Mouse (Mus musculus) telencephalon, adult 2 months (tissue): ENCODE data around the gene Kctd5.
"Not testable (repeated sequence)": the region's sequence is repeated elsewhere in the genome, so short reads cannot be mapped to it uniquely, and the experiment has no call there.

Experiments
- DNase-seq: peaks from one replicate; pipeline ENCODE4 v3.0.0-alpha.2; 2011; ENCODE audit warnings: low read depth, low spot score

Kctd5 gene

GRCm38 (mm10) chr17:24072919-24073696 is at the start of gene Kctd5:
TSS of gene Kctd5 (minus strand) at chr17:24073485.
- DNase-seq: peak; percentile 96

DNA sequence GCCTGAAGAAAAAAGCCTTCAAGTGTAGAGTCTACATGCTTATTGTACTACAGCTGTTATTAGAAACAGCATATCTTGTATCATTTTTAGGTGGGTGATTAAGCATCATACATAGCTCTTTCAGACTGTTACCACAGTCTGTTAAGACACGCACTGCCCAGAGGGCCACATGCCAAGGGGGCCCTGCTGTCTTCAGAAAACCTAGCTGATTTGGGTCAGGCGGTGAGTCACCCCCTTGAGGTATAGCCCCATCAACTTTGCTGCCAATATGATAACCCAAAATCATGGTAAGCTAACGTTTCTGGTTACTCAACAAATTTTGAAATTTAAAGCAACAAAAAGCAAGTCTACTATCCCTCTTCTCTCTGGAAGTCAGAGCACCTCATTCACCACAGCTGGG is 46.2 kb upstream of the Kctd5 start:
- no peak for DNase-seq

GRCm38 (mm10) chr17:24113031-24113430 is 39.7 kb upstream of the Kctd5 start:
- no peak for DNase-seq

- DNase-seq: no peak
Observed at GRCm38 (mm10) chr17:24111256-24111655, 38.0 kb upstream of the Kctd5 start.

DNA sequence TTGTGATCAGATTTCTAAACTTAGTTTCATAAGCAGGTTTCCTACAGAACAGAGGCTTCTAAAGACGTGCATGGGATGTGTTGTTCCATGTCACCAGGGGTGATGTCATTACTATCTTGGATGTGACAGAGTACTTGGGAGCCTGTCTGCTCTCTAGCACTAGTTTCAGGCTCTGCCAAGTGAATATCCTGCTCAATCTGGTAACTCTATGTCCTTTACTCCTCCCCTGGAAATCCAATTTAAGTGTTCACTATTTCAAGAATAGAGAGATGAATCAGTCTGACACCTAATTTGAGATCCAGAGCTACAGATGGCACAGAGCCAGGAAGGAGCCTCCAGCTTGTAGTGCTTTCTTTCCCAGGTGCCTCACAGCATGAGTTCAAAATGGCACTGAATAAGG is 35.6 kb upstream of the Kctd5 start:
- DNase-seq: peak; percentile 61

GRCm38 (mm10) chr17:24105111-24105510 is 31.8 kb upstream of the Kctd5 start:
- DNase-seq: no peak

- DNase-seq: no peak
Observed at GRCm38 (mm10) chr17:24098354-24098753, 25.1 kb upstream of the Kctd5 start.

DNA sequence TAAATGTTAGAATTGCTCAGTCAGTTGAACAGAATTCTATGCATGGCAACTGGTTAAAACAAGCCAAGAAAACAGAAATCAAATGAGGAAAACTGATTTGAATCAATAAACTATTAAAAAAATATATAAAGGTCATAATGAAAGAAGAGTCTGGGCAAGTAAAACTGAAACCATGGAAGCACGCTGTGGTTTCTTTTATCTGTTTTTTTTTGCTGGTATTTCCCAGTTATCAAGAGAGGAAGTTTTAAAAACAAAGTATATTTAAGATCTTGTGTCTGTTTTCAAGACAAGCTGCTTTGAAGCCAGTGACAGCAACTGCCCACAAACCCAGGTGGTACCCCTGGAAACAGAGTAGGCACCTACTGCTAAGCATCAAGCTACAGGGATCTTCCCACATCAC is 17.3 kb upstream of the Kctd5 start:
- no peak for DNase-seq

DNA sequence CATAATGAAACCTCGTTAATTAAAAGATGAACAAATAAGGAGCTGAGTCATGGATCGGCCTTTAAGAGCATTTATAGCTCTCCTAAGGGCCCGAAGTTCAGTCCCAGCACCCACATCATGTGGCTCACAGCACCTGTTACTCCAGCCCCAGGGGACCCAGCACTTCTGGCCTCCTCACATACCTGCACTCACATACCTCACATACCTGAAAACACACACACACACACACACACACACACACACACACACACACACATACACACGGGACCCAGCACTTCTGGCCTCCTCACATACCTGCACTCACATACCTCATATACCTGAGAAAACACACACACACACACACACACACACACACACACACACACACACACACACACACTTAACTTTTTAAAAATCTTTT is 13.1 kb upstream of the Kctd5 start:
- DNase-seq: not testable (repeated sequence)

GRCm38 (mm10) chr17:24084593-24084992 is 11.3 kb upstream of the Kctd5 start:
- DNase-seq: no peak

GRCm38 (mm10) chr17:24077101-24077500 is 3.8 kb upstream of the Kctd5 start:
- DNase-seq: no peak

DNA sequence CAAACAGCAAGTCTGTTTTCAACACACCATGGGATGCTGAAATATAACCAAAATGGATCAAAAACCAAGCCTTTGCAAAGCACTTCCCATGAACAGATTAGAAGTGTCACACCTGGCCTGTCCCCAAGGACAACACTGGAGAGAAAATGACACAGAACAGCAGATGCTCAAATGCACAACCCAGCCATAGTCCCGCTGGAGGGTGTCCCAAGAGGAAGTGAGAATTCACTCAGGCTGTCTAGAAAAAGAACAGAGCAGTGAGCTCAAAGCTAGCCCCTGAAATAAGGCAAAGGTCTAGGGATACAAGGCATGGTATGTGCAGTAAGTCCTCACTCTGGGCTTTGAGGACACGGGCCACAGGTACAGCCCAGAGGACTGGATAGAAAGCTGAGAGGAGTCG is 3.8 kb downstream of the Kctd5 start:
- DNase-seq: no peak

- no peak for DNase-seq
Observed at GRCm38 (mm10) chr17:24068271-24068670, 5.0 kb downstream of the Kctd5 start.

GRCm38 (mm10) chr17:24062459-24063155 is 10.7 kb downstream of the Kctd5 start:
- no peak for DNase-seq

GRCm38 (mm10) chr17:24057730-24058245 is 15.5 kb downstream of the Kctd5 start:
- no peak for DNase-seq

- DNase-seq: no peak
Observed at GRCm38 (mm10) chr17:24056636-24057625, 16.4 kb downstream of the Kctd5 start.

- DNase-seq: peak; percentile 63
Observed at GRCm38 (mm10) chr17:24049008-24049407, 24.3 kb downstream of the Kctd5 start.

DNA sequence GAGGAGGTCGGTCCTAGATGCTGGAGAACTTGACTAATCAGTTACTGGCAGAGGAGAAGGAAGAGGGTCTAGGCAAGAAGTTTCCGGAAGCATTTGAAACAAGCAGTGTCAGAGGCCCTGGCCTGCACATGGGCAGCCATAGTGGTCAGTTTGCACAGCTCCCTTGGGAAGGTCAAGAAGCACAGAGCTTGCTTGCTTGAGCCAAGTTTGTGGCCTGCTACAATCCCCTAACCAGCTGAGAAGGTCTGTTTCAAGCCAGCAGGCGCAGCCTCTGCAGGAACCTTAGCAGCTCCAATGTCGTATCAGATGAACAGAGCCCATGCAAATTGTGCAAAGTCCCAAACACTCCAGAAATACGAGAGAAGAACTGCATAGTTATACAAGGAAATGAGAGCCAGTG is 25.2 kb downstream of the Kctd5 start:
- no peak for DNase-seq

GRCm38 (mm10) chr17:24046026-24046425 is 27.3 kb downstream of the Kctd5 start:
- DNase-seq: no peak

DNA sequence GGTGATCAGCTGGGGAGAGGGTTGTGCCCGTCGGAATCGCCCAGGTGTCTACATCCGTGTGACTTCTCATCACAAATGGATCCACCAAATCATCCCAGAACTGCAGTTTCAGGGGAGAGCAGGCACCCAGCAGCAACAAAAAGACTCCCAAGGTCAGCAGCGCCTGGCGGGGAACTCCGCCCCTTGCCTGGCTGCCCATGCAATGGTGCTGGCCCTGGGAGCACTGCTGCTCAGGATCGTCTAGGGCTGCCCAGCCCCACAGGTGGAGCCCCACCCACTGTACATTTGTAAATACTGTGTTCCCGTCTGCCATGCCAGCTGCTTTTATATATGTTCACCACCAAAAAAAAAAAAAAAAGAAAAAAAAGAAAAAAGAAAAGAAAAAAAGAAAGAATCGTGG is 27.7 kb downstream of the Kctd5 start:
- DNase-seq: no peak

DNA sequence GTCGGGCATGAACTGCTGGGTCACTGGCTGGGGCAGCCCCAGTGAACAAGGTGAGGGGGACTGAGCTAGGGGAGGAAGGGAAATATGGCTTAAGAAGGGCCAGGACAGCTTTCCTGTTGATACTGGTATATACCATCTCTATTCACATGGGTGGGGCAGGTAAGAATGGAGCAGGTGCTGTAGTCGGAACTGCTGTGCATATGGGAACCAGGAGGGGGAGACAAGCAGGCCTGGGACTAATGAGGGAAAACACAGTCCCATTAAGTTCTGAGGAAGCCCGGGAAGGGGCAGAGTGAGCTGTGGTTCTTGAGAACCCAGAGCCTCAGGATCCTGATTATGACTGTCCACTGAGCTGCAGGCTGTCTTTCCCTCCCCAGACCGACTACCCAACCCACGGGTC is 28.8 kb downstream of the Kctd5 start:
- DNase-seq: no peak

DNA sequence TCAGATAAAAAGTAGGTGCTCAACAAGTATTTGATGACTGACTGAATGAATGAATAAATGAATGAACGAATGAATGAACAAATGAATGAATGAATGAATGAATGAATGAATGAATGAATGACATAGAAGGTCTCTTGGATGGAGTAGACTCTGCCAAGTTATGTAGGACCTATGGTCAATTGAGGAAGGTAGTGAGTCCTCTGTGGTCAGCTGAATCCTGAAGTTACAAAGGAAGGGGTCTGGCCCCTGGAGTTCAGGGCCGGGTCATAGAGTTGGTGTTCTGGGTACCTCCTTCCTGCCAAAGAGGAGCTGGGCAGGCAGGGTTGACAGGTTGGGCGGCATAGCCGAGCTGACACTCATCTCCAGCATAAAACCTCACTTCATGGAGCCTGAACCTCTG is 35.4 kb downstream of the Kctd5 start, which contains the start of gene Prss27:
Gene Prss27 (plus strand): TSS at position 301 of the 400 bp plus-strand sequence.
- DNase-seq: no peak
